Mouse (Mus musculus) liver, postnatal 0 days (tissue): ENCODE measurements around the gene Ifitm3. TPM values are rescaled to one million over a fixed set of nuclear protein-coding genes. Genes with fewer than 3 reads are reported as not detected.

Source experiments
- ATAC-seq: fragments of 200-750 bp; cut with Nextera tagmentation; 2 replicates; pipeline ENCODE4 v1.8.0; 2017; ENCODE audit warnings: mild to moderate bottlenecking, moderate library complexity
- DNase-seq: peaks from one replicate; pipeline ENCODE4 v3.0.0-alpha.2; 2016
- H3K27ac ChIP-seq: fragments of 300-500 bp; sonication (generic); 2 replicates; pipeline ENCODE4 v1.5.1; 2014; ENCODE audit warnings: antibody characterized with exemption, moderate library complexity, mild to moderate bottlenecking, low read depth
- H3K27me3 ChIP-seq: fragments of 300-500 bp; sonication (generic); 2 replicates; pipeline ENCODE4 v1.6.1; 2014; ENCODE audit warnings: low read length, control low read depth, mixed read lengths; ENCODE audit not compliant: insufficient read depth
- H3K36me3 ChIP-seq: fragments of 300-500 bp; sonication (generic); replicated peaks from 2 replicates; pipeline ENCODE4 v1.6.1; 2014; ENCODE audit warnings: mild to moderate bottlenecking, control low read depth, low read length, moderate library complexity, mixed read lengths; ENCODE audit not compliant: insufficient read depth
- H3K4me1 ChIP-seq: fragments of 300-500 bp; sonication (generic); 2 replicates; pipeline ENCODE4 v1.6.1; 2014; ENCODE audit warnings: antibody characterized with exemption, mild to moderate bottlenecking, control low read depth; ENCODE audit not compliant: insufficient read depth
- H3K4me2 ChIP-seq: fragments of 300-500 bp; sonication (generic); 2 replicates; pipeline ENCODE4 v1.6.1; 2014; ENCODE audit warnings: low read depth, mild to moderate bottlenecking, low read length, moderate library complexity, mixed read lengths
- H3K4me3 ChIP-seq: fragments of 300-500 bp; sonication (generic); 2 replicates; pipeline ENCODE4 v1.5.1; 2014; ENCODE audit warnings: low read depth, low read length
- H3K9ac ChIP-seq: fragments of 300-500 bp; sonication (generic); replicated peaks from 2 replicates; pipeline ENCODE4 v1.6.1; 2014; ENCODE audit warnings: mild to moderate bottlenecking, moderate library complexity
- H3K9me3 ChIP-seq: fragments of 300-500 bp; sonication (generic); 2 replicates; pipeline ENCODE4 v1.6.1; 2016; ENCODE audit warnings: mild to moderate bottlenecking, control low read depth, low read length, mixed read lengths
- CTCF ChIP-seq: sonication (generic); IDR thresholded peaks from 2 replicates; pipeline ENCODE4 v1.5.1; 2016; ENCODE audit warnings: antibody characterized with exemption, low read depth
- EP300 ChIP-seq: IDR thresholded peaks from 2 replicates; pipeline ENCODE4 v1.6.1; 2016; ENCODE audit warnings: antibody characterized with exemption, low read depth, mild to moderate bottlenecking
- WGBS: fragments of 180-500 bp; shearing (Covaris S2); extraction: QIAGEN DNeasy Blood & Tissue Kit; methylation state at CpG from one replicate; pipeline ENCODE4 v1.1.7; 2014; ENCODE audit not compliant: insufficient replicate concordance; 5-methylcytosine and 5-hydroxymethylcytosine counted together
- polyA plus RNA-seq: library from polyadenylated mRNA; unstranded; fragments of >200 nt; fragmentation: Nextera tagmentation; extraction: Ambion mirVana; gene quantifications from 2 replicates; pipeline ENCODE4 v1.2.1, GENCODE M21; 2015

Ifitm3 gene
- polyA plus RNA-seq, 1 experiment from 2014 or later, result 295 TPM

DNA sequence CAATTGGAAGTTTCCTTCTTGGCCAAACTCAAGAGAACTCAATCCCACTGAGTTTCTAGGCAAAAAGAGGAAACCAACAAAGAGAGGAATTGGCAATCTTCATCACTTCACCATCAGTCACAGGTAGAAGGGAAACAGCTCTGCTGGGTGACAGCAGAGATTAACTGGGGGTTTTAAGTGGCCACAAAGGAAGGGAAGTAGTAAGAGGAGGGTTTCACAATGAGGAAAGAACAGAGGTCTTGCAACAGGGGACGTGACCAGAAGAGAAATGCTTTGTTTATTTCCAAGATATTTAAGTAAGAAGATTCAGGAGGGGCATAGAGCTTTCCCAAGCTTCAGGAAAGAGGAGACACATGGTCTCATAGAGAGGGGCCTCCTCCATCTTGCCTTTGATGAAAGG, 12.8 kb downstream of the Ifitm3 start:
- H3K36me3 ChIP-seq, result no peaks in the 10 kb centered on the region
- peak overlapping the region; percentile 81 for H3K27ac ChIP-seq
- H3K4me3 ChIP-seq, result no peak overlapping the region
- WGBS, result 25% methylated on average over 1 of the region's 1 CpGs
- no peak overlapping the region for H3K9ac ChIP-seq
- H3K4me2 ChIP-seq, result 0 out of 2 replicates have a peak overlapping the region, but pooled peaks have one; percentile 22
- no peaks in the 10 kb centered on the region for H3K27me3 ChIP-seq
- no peaks in the 10 kb centered on the region for H3K9me3 ChIP-seq
- DNase-seq (peak; percentile 14), ATAC-seq (peak; percentile 38; the same call in 1 of the 2 replicates)
- H3K4me1 ChIP-seq, result peaks cover 3% of the 10 kb centered on the region; the same call in 1 of the 2 replicates
- TF ChIP-seq CTCF (no peak), EP300 (no peak)

- 40% methylated on average over 14 of the region's 14 CpGs for WGBS
- Histone ChIP-seq H3K4me2 (no peak overlapping the region), H3K36me3 (no peaks in the 10 kb centered on the region), H3K9me3 (no peaks in the 10 kb centered on the region), H3K27me3 (no peaks in the 10 kb centered on the region), H3K4me1 (no peaks in the 10 kb centered on the region), H3K9ac (no peak overlapping the region), H3K4me3 (no peak overlapping the region), H3K27ac (no peak overlapping the region)
- DNase-seq, result peak; percentile 28
- ATAC-seq, result 0 out of 2 replicates have a peak, but pooled peaks have one; percentile 21
- TF ChIP-seq EP300 (no peak), CTCF (peak; percentile 39)
These were observed 19.4 kb downstream of the Ifitm3 start for GRCm38 (mm10) chr7:140991117-140991689.

GRCm38 (mm10) chr7:140990622-140991021, 19.9 kb downstream of the Ifitm3 start:
- H3K4me2 ChIP-seq, result no peak overlapping the region
- TF ChIP-seq CTCF (no peak), EP300 (no peak)
- H3K9ac ChIP-seq, result no peak overlapping the region
- no peaks in the 10 kb centered on the region for H3K27me3 ChIP-seq
- peak; percentile 38; the same call in 1 of the 2 replicates for ATAC-seq
- peak overlapping the region; percentile 34; the same call in 1 of the 2 replicates for H3K27ac ChIP-seq
- WGBS, result 51% methylated on average over 5 of the region's 5 CpGs
- no peaks in the 10 kb centered on the region for H3K36me3 ChIP-seq
- H3K4me1 ChIP-seq, result no peaks in the 10 kb centered on the region
- no peak for DNase-seq
- no peaks in the 10 kb centered on the region for H3K9me3 ChIP-seq
- H3K4me3 ChIP-seq, result no peak overlapping the region

- ATAC-seq (no peak), DNase-seq (no peak)
- 37% methylated on average over 6 of the region's 6 CpGs for WGBS
- Histone ChIP-seq H3K9ac (no peak overlapping the region), H3K4me3 (no peak overlapping the region), H3K4me2 (no peak overlapping the region), H3K9me3 (no peaks in the 10 kb centered on the region), H3K36me3 (no peaks in the 10 kb centered on the region), H3K27me3 (no peaks in the 10 kb centered on the region), H3K4me1 (no peaks in the 10 kb centered on the region), H3K27ac (peak overlapping the region; percentile 34; the same call in 1 of the 2 replicates)
- TF ChIP-seq EP300 (no peak), CTCF (no peak)
These were observed 20.4 kb downstream of the Ifitm3 start for GRCm38 (mm10) chr7:140990185-140990584.

GRCm38 (mm10) chr7:140989022-140989421, 21.5 kb downstream of the Ifitm3 start:
- Histone ChIP-seq H3K9me3 (no peaks in the 10 kb centered on the region), H3K9ac (no peak overlapping the region), H3K36me3 (no peaks in the 10 kb centered on the region), H3K27me3 (no peaks in the 10 kb centered on the region), H3K4me3 (no peak overlapping the region), H3K4me1 (no peaks in the 10 kb centered on the region), H3K27ac (no peak overlapping the region), H3K4me2 (no peak overlapping the region)
- WGBS, result 69% methylated on average over 4 of the region's 4 CpGs
- ATAC-seq, result no peak
- DNase-seq, result no peak
- TF ChIP-seq EP300, result no peak

- H3K9me3 ChIP-seq, result no peaks in the 10 kb centered on the region
- DNase-seq (no peak), ATAC-seq (no peak)
- H3K4me1 ChIP-seq, result no peaks in the 10 kb centered on the region
- no peaks in the 10 kb centered on the region for H3K36me3 ChIP-seq
- no peaks in the 10 kb centered on the region for H3K27me3 ChIP-seq
- no peak overlapping the region for H3K9ac ChIP-seq
- TF ChIP-seq EP300, result no peak
- no peak overlapping the region for H3K4me3 ChIP-seq
- peak overlapping the region; percentile 34 for H3K27ac ChIP-seq
- WGBS, result 51% methylated on average over 17 of the region's 17 CpGs
- peak overlapping the region; percentile 45; the same call in 1 of the 2 replicates for H3K4me2 ChIP-seq
These were observed 23.1 kb downstream of the Ifitm3 start for GRCm38 (mm10) chr7:140987182-140988138.
